Mouse (Mus musculus): Measurements from ENCODE around the gene Negr1.

The Negr1 gene

DNA sequence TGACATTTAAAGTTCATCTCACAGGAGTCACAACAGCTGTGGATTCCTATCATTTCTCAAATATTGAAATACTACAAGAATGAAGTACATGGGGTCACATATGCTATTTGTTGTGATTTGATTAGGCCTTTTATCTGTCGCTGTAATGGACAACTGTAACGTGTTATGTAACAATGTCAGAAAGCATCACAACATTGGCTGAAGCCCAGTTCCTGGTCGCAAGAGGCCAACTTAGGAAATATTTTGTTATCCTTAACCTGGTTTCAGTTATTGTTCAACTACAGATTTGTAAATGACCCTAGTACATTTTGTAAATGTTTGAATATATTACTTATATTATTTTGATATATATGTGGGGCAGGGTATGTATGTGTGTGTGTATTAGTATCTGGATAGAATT, 351.2 kb downstream of the Negr1 start:
- DNase-seq = no peak

GRCm38 (mm10) chr3:156921369-156921768, 359.8 kb downstream of the Negr1 start:
- DNase-seq = no peak

DNA sequence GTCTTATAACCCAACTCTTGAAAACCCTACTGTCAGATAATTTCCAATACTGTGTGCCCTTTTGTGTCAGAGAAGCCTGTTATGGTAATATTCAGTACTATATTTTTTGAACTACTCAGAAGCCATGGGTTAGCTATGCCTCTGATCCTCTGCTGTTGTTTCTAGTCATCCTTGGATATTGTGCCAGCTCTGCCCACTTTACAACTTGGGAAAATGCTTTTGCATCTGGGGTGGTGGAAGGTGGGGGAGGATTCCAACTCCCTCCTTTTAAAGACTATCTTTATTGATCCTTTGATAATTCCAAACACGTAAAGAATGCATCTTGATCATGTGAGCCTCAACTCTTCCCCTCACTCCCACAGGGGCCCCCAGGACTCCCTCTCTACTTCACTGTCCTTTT, 361.6 kb downstream of the Negr1 start:
- no peak for DNase-seq

DNA sequence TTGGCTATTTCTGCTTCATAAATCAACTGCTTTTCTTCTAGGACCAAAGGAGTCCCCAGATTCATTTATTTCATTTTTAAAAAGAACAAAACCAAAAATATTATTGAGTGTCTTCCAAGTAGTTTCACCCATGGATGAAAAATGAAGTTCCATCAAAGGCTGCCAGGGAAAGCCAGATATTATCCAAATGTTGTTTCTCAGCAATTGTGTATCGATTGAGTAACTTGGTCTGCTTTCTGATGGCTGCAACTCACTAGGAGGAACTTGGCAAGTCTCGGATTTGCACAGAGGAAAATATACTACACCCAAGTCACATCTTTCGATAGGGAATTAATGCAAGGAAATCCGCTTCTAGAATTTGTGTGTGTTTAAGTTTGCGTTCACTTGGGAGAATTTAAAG, 363.5 kb downstream of the Negr1 start:
- no peak for DNase-seq

DNA sequence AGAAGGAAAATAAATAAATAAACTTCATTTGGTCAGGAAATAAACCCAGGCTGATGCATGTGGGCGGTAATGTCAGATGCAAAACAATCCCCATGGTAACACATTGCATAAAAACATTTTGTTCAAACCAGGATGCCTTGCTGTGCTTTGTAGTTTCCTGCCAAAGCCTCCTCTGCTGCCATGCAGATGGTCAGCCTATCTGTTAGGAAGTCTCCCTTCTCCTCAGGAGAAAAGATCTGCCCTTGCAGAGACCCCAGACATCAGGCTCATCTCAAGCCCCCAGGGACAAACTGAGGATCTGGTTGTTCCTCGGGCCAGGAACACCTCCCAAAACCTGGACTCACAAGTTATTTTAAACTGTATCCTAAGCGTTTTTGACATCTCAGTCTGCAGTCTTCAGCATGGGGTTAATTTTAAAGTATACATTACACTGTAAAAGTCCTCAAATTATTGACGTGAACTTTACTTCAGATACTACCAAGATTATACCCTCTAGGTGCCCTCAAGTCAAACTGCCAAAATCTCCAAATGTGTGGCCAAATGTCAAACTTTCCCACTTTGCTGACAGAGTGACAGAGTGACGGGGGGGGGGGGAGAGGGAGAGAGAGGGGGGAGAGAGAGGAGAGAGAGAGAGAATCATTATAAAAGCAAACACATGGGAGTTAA, 366.9 kb downstream of the Negr1 start:
- DNase-seq = peak; percentile 78 to 89

GRCm38 (mm10) chr3:156929062-156929397, 367.4 kb downstream of the Negr1 start:
- DNase-seq = no peak

DNA sequence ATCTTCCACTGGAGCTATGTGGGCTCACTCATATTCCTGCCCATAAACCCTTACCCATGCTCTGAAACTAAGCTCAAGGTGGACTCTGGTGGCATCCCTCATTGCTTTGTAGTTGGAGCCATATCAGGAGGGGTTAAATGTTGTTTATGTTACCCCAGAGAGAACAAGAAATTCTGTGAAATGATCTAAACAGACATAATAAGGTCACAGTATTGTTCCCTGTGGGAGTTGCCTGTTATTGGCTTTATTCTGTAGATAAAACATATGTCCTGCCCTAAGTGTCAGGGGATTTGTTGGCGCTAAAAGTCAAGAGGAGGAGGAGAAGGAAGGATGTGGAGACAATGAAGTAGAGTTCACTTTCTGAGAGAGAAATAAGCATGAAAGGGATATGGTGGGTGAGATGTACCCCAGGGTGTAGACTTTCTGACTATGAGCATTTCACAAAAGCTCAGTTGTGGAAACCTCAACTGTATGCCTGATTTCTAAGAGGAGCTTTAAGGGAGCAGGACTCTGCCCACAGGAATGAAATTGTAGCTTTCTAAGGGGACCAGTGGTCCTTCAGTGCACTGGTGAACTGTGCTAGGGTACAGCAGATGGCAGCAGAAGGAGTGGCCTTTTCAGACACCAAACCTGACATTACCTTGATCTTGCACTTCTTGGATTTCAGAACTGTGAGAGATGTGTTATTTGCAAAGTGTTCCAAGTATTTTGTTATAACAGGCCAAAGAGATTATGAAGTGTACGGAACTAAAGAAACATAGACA, 368.3 kb downstream of the Negr1 start:
- DNase-seq = peak in 1 of 2 experiments; percentile 46

- no peak for DNase-seq
Measured at GRCm38 (mm10) chr3:156931011-156931410, 369.4 kb downstream of the Negr1 start.

- no peak for DNase-seq
Measured at GRCm38 (mm10) chr3:156931540-156931939, 369.9 kb downstream of the Negr1 start.

DNA sequence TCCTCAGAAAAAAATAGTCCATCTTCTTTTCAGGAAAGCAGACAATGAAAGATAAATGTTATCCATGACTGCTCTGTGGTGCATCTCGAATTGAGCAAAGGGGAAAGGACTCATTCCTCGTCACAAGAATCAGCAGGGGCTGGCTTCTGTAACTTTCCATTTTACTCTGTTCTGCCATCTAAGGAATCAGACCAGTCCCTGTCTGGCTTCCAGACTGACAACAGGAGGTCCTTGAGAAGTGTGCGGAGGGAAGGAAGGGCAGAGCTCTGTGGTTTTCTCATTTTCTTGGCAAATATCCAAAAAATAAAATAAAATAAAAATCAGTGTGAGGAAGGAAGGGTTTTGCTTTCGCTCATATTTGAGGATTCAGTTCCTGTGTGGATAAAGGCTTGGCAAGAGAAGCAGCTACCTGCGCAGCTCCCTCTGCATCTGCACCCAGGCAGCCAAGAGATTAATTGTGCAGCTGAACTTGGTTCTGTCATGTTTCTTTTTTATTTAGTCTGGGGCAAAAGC, 373.2 kb downstream of the Negr1 start:
- peak; percentile 75 to 83 for DNase-seq

- peak; percentile 45 to 49 for DNase-seq
Measured at GRCm38 (mm10) chr3:156947404-156947803, 385.8 kb downstream of the Negr1 start.

DNA sequence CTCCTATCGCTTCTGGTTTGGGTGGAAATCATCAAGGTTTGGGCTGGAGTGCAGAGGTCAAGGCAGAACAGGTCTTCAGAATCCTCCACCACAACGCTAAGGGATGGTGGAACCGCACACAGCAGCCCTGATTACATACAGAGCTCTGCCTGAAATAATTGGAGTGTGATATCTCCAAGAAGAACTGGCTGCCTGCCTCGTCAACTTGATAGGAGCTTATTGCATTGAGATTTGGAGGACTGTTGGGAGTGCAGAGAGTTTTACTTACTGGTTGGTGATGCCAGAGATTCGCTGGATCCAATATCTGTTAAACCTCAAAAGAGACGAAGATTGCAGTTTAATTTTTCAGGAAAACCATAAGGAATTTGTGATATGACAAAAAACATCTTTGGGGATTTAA, 391.4 kb downstream of the Negr1 start:
- DNase-seq = peak in 1 of 2 experiments; percentile 10

DNA sequence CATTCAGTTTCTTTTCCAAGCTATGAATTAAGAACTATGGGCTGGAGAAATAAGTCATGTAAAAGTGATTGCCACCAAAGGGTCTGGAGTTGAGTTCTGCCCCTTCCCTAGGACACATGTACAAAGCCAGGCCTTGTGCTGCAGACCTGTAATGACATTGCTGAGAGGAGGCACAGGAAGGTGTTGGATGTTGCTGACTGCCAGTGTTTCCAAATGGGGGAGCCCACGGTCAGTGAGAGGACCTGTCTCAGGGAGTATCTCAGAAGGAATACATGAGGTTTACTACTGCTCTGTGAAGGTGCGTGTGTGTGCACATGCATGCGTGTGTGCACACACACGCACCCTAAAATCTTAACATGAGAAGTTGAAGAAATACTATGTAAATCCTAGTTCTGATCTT, 393.5 kb downstream of the Negr1 start:
- peak; percentile 39 to 55 for DNase-seq

DNA sequence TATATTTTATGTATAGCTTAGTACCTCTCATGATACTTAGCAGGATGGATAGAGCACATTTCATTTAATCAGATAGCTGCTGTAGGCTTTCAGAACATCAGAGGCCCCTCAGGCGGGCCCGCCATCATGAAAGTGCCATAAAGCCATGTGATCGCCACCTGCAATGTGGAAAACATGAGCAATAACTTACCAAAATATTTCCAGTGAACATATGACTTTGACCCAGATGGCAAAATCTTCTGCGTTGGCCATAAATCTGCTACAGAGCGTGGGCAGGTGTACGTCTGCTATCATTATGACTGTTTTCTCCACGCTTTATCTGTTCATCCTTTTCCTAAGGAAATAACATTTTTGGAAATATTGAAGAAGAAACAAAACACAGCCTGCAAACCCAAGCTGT, 397.0 kb downstream of the Negr1 start:
- peak in 1 of 2 experiments; percentile 3 for DNase-seq

GRCm38 (mm10) chr3:156968764-156969163, 407.2 kb downstream of the Negr1 start:
- DNase-seq = no peak

DNA sequence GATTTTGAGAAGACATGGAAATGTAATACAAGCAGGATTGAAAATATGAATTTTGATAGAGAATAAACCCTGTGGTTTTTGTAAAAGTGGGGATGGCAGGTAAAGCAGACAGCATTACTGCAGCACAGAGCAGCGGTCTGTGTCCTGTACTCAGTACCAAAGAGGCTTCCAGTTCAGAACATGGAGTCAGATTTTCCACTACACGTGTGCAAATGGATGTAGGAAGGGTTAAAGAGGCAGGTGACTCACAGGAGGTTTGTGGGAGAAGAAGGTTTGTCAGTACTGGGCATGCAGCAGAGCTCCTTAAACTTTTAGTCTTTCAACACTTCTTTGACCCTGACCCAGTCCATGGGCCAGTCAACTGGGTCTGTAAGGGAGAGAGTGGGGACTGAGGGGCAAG, 409.5 kb downstream of the Negr1 start:
- no peak for DNase-seq

DNA sequence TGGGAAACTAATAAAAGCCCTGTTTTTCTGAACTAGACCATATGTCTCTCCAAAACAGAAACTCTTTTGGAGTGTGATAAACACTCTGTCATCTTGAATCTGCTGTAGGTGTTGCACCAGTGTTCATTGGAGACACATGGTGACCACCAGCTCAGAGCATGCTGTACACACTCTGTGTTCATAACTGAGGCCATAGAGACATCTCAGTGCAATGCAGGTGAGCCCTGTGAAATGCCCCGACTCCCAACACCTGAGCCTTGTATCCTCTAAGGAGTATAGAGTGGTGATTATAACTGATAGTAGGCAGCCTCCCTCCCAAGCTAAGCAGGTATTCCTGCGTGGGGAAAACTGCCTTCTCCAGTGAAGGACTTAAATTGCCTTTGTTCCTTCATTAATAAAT, 415.2 kb downstream of the Negr1 start:
- DNase-seq = no peak

GRCm38 (mm10) chr3:156980042-156980716, 418.6 kb downstream of the Negr1 start:
- DNase-seq = no peak

DNA sequence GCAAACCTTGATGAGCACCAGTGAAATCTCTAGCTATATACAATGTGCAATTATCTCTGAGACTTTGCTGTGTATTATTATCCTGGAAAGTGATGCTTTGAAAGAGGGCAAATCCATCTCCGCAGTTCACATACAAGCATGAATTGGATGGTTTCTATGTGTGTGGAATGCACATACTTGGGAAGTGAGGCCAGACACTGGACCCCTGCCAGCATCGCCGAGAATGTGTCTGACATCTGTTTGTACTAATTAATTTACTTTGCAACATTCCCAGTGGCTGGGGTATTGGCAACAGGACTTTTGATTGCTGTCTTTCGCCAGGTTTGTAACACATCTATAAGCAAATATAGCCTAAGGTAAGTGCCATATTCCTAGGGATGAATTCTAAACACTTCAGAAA, 420.5 kb downstream of the Negr1 start:
- DNase-seq = peak; percentile 23 to 46

DNA sequence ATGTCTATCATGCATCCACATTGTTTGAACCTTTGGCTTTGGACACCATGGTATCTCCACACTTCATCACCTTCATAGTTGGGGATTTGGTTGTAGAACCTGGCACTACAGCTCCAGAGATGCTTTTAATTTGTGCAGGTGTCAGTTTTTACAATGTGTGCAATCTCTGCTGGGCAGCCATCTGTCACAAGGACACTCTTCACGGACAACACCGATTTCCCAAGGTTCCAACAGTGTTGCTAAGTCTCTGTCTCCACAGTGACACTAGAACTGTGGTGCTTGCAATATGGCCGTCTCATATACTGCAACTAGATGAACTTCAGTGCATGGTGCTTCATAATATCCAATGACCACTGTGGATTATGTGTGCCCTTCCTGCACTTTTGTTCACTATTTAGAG, 425.5 kb downstream of the Negr1 start:
- peak; percentile 68 to 76 for DNase-seq

- DNase-seq = no peak
Measured at GRCm38 (mm10) chr3:156992171-156992570, 430.6 kb downstream of the Negr1 start.

DNA sequence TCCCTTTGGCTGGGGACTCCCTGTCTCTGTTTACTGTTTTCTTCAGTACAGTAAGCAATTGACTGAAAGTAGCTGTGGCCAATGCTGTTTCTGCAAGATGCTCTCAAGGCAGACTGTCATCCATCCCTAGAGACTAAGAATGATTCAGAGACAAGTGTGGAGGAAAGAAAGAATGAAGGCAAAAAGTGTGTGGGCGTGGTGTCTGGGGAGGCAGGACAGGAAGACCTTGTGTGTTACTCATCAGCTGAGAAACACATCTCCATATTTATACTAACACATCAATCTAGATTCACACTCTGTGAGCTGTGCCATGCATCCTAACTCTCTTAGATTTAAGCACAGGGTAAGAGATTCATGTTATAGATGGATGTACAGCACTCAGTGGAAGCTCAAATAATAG, 431.2 kb downstream of the Negr1 start:
- no peak for DNase-seq

GRCm38 (mm10) chr3:156999177-156999808, 437.7 kb downstream of the Negr1 start:
- DNase-seq = no peak

All from cerebellum, adult 18-20 months (tissue).